Mouse (Mus musculus) midbrain, embryonic 11.5 days (tissue): ENCODE data around the gene Cd80. TPM values are rescaled to one million over a fixed set of nuclear protein-coding genes. Genes with fewer than 3 reads are reported as not detected.
A peak's percentile ranks its signal among the peaks of the same experiment; 100 is the strongest.

Source experiments
- ATAC-seq: fragments of 200-750 bp; cut with Nextera tagmentation; 2 replicates; pipeline ENCODE4 v1.8.0; 2017; ENCODE audit warnings: moderate TSS enrichment, moderate library complexity; ENCODE audit not compliant: low FRiP score
- DNase-seq: peaks from one replicate; pipeline ENCODE4 v3.0.0; 2015; ENCODE audit warnings: low spot score; ENCODE audit errors: missing footprints
- H3K27ac ChIP-seq: fragments of 300-500 bp; sonication (generic); 2 replicates; pipeline ENCODE4 v1.5.1; 2014; ENCODE audit warnings: low read depth, low read length
- H3K27me3 ChIP-seq: fragments of 300-500 bp; sonication (generic); 2 replicates; pipeline ENCODE4 v1.6.1; 2014; ENCODE audit warnings: mild to moderate bottlenecking, low read length, moderate library complexity, mixed read lengths; ENCODE audit not compliant: control insufficient read depth, insufficient read depth
- H3K36me3 ChIP-seq: fragments of 300-500 bp; sonication (generic); 2 replicates; pipeline ENCODE4 v1.6.1; 2014; ENCODE audit warnings: mild to moderate bottlenecking, low read length, moderate library complexity, mixed read lengths; ENCODE audit not compliant: control insufficient read depth, insufficient read depth
- H3K4me1 ChIP-seq: fragments of 300-500 bp; sonication (generic); 2 replicates; pipeline ENCODE4 v1.6.1; 2014; ENCODE audit warnings: low read length; ENCODE audit not compliant: control insufficient read depth, insufficient read depth
- H3K4me2 ChIP-seq: fragments of 300-500 bp; sonication (generic); 2 replicates; pipeline ENCODE4 v1.6.1; 2014; ENCODE audit warnings: mild to moderate bottlenecking, moderate library complexity
- H3K4me3 ChIP-seq: fragments of 300-500 bp; sonication (generic); 2 replicates; pipeline ENCODE4 v1.5.1; 2014; ENCODE audit warnings: low read depth, low read length
- H3K9ac ChIP-seq: fragments of 300-500 bp; sonication (generic); 2 replicates; pipeline ENCODE4 v1.6.1; 2014; ENCODE audit warnings: low read length
- H3K9me3 ChIP-seq: fragments of 300-500 bp; sonication (generic); 2 replicates; pipeline ENCODE4 v1.6.1; 2016; ENCODE audit warnings: low read length; ENCODE audit not compliant: control insufficient read depth
- WGBS: fragments of 180-500 bp; shearing (Covaris S2); extraction: QIAGEN DNeasy Blood & Tissue Kit; methylation state at CpG from one replicate; pipeline ENCODE4 v1.1.7; 2014; 5-methylcytosine and 5-hydroxymethylcytosine counted together
- polyA plus RNA-seq: library from polyadenylated mRNA; unstranded; fragments of >200 nt; fragmentation: Nextera tagmentation; extraction: Ambion mirVana; gene quantifications from 2 replicates; pipeline ENCODE4 v1.2.1, GENCODE M21; 2014

The Cd80 gene
- polyA plus RNA-seq, 1 experiment from 2014 or later: 0.42 TPM

- peak within 1 kb of the TSS; percentile 63 for H3K4me2 ChIP-seq
- no peaks in the 10 kb centered on the region for H3K9me3 ChIP-seq
- peak within 1 kb of the TSS; percentile 94 for H3K4me3 ChIP-seq
- H3K9ac ChIP-seq: peak within 1 kb of the TSS; percentile 93
- ATAC-seq (peak; percentile 98), DNase-seq (peak; percentile 100)
- peak within 1 kb of the TSS; percentile 80 for H3K27ac ChIP-seq
- under 1% methylated on average over 73 of the region's 73 CpGs for WGBS
- H3K36me3 ChIP-seq: peaks cover 12% of the 10 kb centered on the region; the same call in 1 of the 2 replicates
- H3K27me3 ChIP-seq: no peaks in the 10 kb centered on the region
- peaks cover 8% of the 10 kb centered on the region for H3K4me1 ChIP-seq
Observed at GRCm38 (mm10) chr16:38522129-38523084, 67.0 kb downstream of the Cd80 start, which contains the start of gene Timmdc1. Gene Timmdc1, minus strand, starts transcription at chr16:38522663.

- DNase-seq: no peak
- Histone ChIP-seq H3K36me3 (peaks cover 26% of the 10 kb centered on the region; the same call in 1 of the 2 replicates), H3K4me3 (no peak overlapping the region), H3K27ac (no peak overlapping the region), H3K27me3 (no peaks in the 10 kb centered on the region), H3K9ac (no peak overlapping the region), H3K9me3 (no peaks in the 10 kb centered on the region), H3K4me2 (no peak overlapping the region), H3K4me1 (peaks cover 8% of the 10 kb centered on the region)
- 93% methylated on average over 6 of the region's 6 CpGs for WGBS
- no peak for ATAC-seq
Observed at GRCm38 (mm10) chr16:38526264-38526663, 70.9 kb downstream of the Cd80 start.

GRCm38 (mm10) chr16:38536544-38537146 lies 81.3 kb downstream of the Cd80 start:
- H3K27me3 ChIP-seq: no peaks in the 10 kb centered on the region
- 58% methylated on average over 8 of the region's 8 CpGs for WGBS
- H3K36me3 ChIP-seq: peaks cover 16% of the 10 kb centered on the region
- ATAC-seq (0 out of 2 replicates have a peak, but pooled peaks have one; percentile 16), DNase-seq (peak; percentile 92)
- H3K9ac ChIP-seq: no peak overlapping the region
- no peaks in the 10 kb centered on the region for H3K9me3 ChIP-seq
- no peak overlapping the region for H3K4me2 ChIP-seq
- H3K4me3 ChIP-seq: no peak overlapping the region
- no peak overlapping the region for H3K27ac ChIP-seq
- no peaks in the 10 kb centered on the region for H3K4me1 ChIP-seq

GRCm38 (mm10) chr16:38538716-38539380 lies 83.5 kb downstream of the Cd80 start:
- Histone ChIP-seq H3K27me3 (no peaks in the 10 kb centered on the region), H3K9ac (no peak overlapping the region), H3K27ac (no peak overlapping the region), H3K4me3 (no peak overlapping the region), H3K9me3 (no peaks in the 10 kb centered on the region), H3K4me1 (no peaks in the 10 kb centered on the region), H3K36me3 (peaks cover 16% of the 10 kb centered on the region; the same call in 1 of the 2 replicates), H3K4me2 (no peak overlapping the region)
- no peak for ATAC-seq
- WGBS: 94% methylated on average over 13 of the region's 13 CpGs
- DNase-seq: no peak

Other genes with a start within 250 kb of the Cd80 start
- not detected in 2 replicates for gene Nr1i2, start 160.7 kb upstream of the Cd80 start, polyA plus RNA-seq
- 0.32 and 0.60 TPM in 2 replicates for gene Maats1, start 113.4 kb upstream of the Cd80 start, polyA plus RNA-seq
- 122 and 124 TPM in 2 replicates for gene Cox17, start 108.6 kb upstream of the Cd80 start, polyA plus RNA-seq
- gene Gm21987, start 108.5 kb upstream of the Cd80 start, polyA plus RNA-seq: not detected in 2 replicates
- gene Popdc2, start 93.4 kb upstream of the Cd80 start, polyA plus RNA-seq: 0.59 and 2.1 TPM in 2 replicates
- 0.23 and 0.59 TPM in 2 replicates for gene Pla1a, start 22.4 kb upstream of the Cd80 start, polyA plus RNA-seq
- 122 and 134 TPM in 2 replicates for gene Adprh, start 2.9 kb upstream of the Cd80 start, polyA plus RNA-seq
- 27.6 and 29.2 TPM in 2 replicates for gene Timmdc1, start 67.1 kb downstream of the Cd80 start, polyA plus RNA-seq
- 68.4 and 75.9 TPM in 2 replicates for gene Poglut1, start 94.7 kb downstream of the Cd80 start, polyA plus RNA-seq
- 79.4 and 80.5 TPM in 2 replicates for gene Tmem39a, start 103.1 kb downstream of the Cd80 start, polyA plus RNA-seq